Mouse (Mus musculus): Measurements from ENCODE around the gene Krt7. TPM values are rescaled to one million over a fixed set of nuclear protein-coding genes. Genes with fewer than 3 reads are reported as not detected.

Gene Krt7
- polyA plus RNA-seq, 1 experiment from 2014 or later, result 6.4 TPM

DNA sequence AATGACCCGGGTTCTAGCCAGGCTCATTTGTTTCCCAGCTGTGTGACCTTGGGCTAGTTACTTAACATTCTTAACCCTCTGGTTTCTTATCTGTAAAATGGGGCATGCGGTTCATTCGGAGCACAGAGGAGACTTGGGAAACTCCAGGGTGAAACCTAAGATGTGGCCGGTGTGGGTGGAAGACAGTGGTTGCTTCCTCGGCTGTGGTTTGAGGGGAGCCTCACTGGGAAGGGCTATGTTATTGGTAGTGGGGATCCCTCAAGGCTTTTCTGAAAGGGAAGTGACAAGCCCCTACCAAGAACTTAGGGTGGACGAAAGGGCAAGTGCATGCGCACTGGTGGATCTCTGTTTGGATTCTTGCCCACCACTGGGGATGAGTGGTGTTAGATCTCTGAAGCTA lies 26.2 kb upstream of the Krt7 start:
- WGBS, result 81% methylated on average over 7 of the region's 7 CpGs
- no peaks in the 10 kb centered on the region for H3K4me1 ChIP-seq
- ATAC-seq (ENCODE audit: low FRiP score, low read depth), result no peak

GRCm38 (mm10) chr15:101385064-101385463 lies 25.8 kb upstream of the Krt7 start:
- 94% methylated on average over 6 of the region's 6 CpGs for WGBS
- H3K4me2 ChIP-seq (replicated peaks), result no peak overlapping the region
- no peak overlapping the region for H3K27ac ChIP-seq
- no peak overlapping the region for H3K4me3 ChIP-seq
- no peak for ATAC-seq (ENCODE audit: low FRiP score, low read depth)
- H3K9me3 ChIP-seq, result no peaks in the 10 kb centered on the region
- H3K36me3 ChIP-seq, result no peaks in the 10 kb centered on the region
- no peaks in the 10 kb centered on the region for H3K4me1 ChIP-seq
- no peak overlapping the region for H3K9ac ChIP-seq
- no peaks in the 10 kb centered on the region; the same call in 1 of the 2 replicates for H3K27me3 ChIP-seq (replicated peaks)

More for the DNA sequence above, 26.2 kb upstream of the Krt7 start:
- no peak overlapping the region for H3K9ac ChIP-seq
- H3K27me3 ChIP-seq (replicated peaks), result no peaks in the 10 kb centered on the region; the same call in 1 of the 2 replicates
- no peaks in the 10 kb centered on the region for H3K36me3 ChIP-seq
- H3K27ac ChIP-seq, result no peak overlapping the region
- H3K4me3 ChIP-seq, result no peak overlapping the region
- no peak overlapping the region for H3K4me2 ChIP-seq (replicated peaks)
- H3K9me3 ChIP-seq, result no peaks in the 10 kb centered on the region

- Histone ChIP-seq H3K36me3 (no peaks in the 10 kb centered on the region), H3K4me3 (no peak overlapping the region), H3K4me1 (no peaks in the 10 kb centered on the region), H3K4me2 (replicated peaks) (no peak overlapping the region), H3K27me3 (replicated peaks) (no peaks in the 10 kb centered on the region; the same call in 1 of the 2 replicates), H3K27ac (no peak overlapping the region), H3K9me3 (no peaks in the 10 kb centered on the region), H3K9ac (no peak overlapping the region)
- 74% methylated on average over 3 of the region's 3 CpGs for WGBS
- no peak for ATAC-seq (ENCODE audit: low FRiP score, low read depth)
Measured at GRCm38 (mm10) chr15:101387176-101387575, 23.7 kb upstream of the Krt7 start.

- no peak for ATAC-seq (ENCODE audit: low FRiP score, low read depth)
- H3K4me3 ChIP-seq, result no peak overlapping the region
- WGBS, result 66% methylated on average over 5 of the region's 5 CpGs
- H3K36me3 ChIP-seq, result no peaks in the 10 kb centered on the region
- no peaks in the 10 kb centered on the region; the same call in 1 of the 2 replicates for H3K27me3 ChIP-seq (replicated peaks)
- no peak overlapping the region for H3K27ac ChIP-seq
- H3K4me1 ChIP-seq, result no peaks in the 10 kb centered on the region
- H3K9ac ChIP-seq, result no peak overlapping the region
- H3K9me3 ChIP-seq, result no peaks in the 10 kb centered on the region
- no peak overlapping the region for H3K4me2 ChIP-seq (replicated peaks)
Measured at GRCm38 (mm10) chr15:101388034-101388541, 22.8 kb upstream of the Krt7 start.

DNA sequence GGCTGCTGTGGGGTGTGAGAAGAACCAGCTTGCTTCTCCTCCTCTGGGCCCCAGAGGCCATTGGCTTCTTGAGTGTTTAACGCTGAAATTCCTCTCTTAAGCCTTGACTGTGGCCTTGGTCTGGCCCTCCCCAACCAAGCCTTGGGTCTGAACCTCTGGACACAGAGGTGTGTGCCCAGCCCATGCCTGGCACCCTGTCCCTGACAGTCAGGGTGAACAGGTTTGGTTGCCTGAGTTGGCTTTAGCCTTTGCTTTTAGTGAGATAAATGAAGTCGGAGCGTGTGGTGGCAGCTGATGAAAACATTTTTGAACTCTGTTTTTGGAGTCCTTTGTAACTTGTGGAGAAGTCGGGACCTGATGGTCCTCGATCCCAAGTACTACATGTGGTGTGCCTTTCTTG lies 20.6 kb upstream of the Krt7 start:
- no peaks in the 10 kb centered on the region for H3K9me3 ChIP-seq
- no peaks in the 10 kb centered on the region for H3K36me3 ChIP-seq
- no peaks in the 10 kb centered on the region for H3K27me3 ChIP-seq (replicated peaks)
- no peak overlapping the region for H3K9ac ChIP-seq
- H3K4me2 ChIP-seq (replicated peaks), result no peak overlapping the region
- WGBS, result 87% methylated on average over 5 of the region's 5 CpGs
- no peak overlapping the region for H3K27ac ChIP-seq
- ATAC-seq (ENCODE audit: low FRiP score, low read depth), result no peak
- no peak overlapping the region for H3K4me3 ChIP-seq
- H3K4me1 ChIP-seq, result no peaks in the 10 kb centered on the region

- H3K36me3 ChIP-seq, result no peaks in the 10 kb centered on the region
- H3K27me3 ChIP-seq (replicated peaks), result no peaks in the 10 kb centered on the region
- no peak overlapping the region for H3K27ac ChIP-seq
- no peaks in the 10 kb centered on the region for H3K4me1 ChIP-seq
- H3K9ac ChIP-seq, result no peak overlapping the region
- ATAC-seq (ENCODE audit: low FRiP score, low read depth), result no peak
- no peaks in the 10 kb centered on the region for H3K9me3 ChIP-seq
- no peak overlapping the region for H3K4me2 ChIP-seq (replicated peaks)
- 80% methylated on average over 5 of the region's 5 CpGs for WGBS
- H3K4me3 ChIP-seq, result no peak overlapping the region
Measured at GRCm38 (mm10) chr15:101392251-101392650, 18.6 kb upstream of the Krt7 start.

GRCm38 (mm10) chr15:101394908-101395307 lies 15.9 kb upstream of the Krt7 start:
- Histone ChIP-seq H3K4me3 (no peak overlapping the region), H3K27me3 (replicated peaks) (no peaks in the 10 kb centered on the region), H3K9me3 (no peaks in the 10 kb centered on the region), H3K9ac (no peak overlapping the region), H3K27ac (no peak overlapping the region), H3K4me1 (no peaks in the 10 kb centered on the region), H3K4me2 (replicated peaks) (no peak overlapping the region), H3K36me3 (no peaks in the 10 kb centered on the region)
- no peak for ATAC-seq (ENCODE audit: low FRiP score, low read depth)
- WGBS, result 72% methylated on average over 7 of the region's 7 CpGs

GRCm38 (mm10) chr15:101396466-101396865 lies 14.4 kb upstream of the Krt7 start:
- Histone ChIP-seq H3K9me3 (no peaks in the 10 kb centered on the region), H3K4me1 (no peaks in the 10 kb centered on the region), H3K27ac (no peak overlapping the region), H3K9ac (no peak overlapping the region), H3K4me3 (no peak overlapping the region), H3K36me3 (no peaks in the 10 kb centered on the region), H3K4me2 (replicated peaks) (no peak overlapping the region), H3K27me3 (replicated peaks) (no peaks in the 10 kb centered on the region)
- WGBS, result 42% methylated on average over 7 of the region's 7 CpGs
- no peak for ATAC-seq (ENCODE audit: low FRiP score, low read depth)

DNA sequence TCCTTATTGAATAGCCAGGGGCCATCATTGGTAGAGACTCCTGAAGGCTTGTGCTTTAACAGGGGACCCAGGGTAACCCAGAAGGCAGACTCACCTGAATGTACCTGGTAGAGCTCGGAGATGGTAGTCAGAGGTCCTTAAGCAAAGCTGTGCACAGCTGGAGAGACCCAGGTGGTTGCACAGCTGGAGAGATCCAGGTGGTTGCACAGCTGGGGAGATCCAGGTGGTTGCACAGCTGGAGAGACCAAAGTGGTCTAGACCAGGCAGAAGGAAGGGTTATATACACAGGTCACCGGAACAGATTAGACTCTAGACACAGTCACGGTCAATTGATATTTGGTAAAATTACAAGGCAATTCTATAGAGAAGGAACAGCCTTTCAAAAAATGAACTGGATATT lies 13.9 kb upstream of the Krt7 start:
- H3K4me3 ChIP-seq, result no peak overlapping the region
- no peaks in the 10 kb centered on the region for H3K27me3 ChIP-seq (replicated peaks)
- no peaks in the 10 kb centered on the region for H3K4me1 ChIP-seq
- no peaks in the 10 kb centered on the region for H3K36me3 ChIP-seq
- no peak overlapping the region for H3K27ac ChIP-seq
- H3K4me2 ChIP-seq (replicated peaks), result no peak overlapping the region
- no peak overlapping the region for H3K9ac ChIP-seq
- WGBS, result 71% methylated on average over 3 of the region's 3 CpGs
- no peak for ATAC-seq (ENCODE audit: low FRiP score, low read depth)
- no peaks in the 10 kb centered on the region for H3K9me3 ChIP-seq

DNA sequence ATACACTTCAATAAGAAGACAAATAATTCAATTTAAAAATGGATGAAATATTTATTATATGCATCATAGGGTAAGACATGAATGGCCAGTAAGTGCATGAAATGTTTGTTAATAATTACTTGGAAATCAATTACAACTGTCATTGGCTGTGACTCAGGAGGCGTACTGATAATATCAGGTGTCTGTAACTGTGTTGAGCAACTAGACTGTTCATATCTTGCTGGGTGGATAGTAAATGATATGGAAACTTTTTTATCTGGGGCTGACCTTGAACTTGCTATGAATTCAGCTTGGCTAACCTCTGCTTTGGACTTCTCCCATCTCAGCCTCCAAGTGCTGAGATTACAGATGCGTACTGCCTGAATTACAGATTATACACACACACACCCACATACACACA lies 13.2 kb upstream of the Krt7 start:
- Histone ChIP-seq H3K9me3 (no peaks in the 10 kb centered on the region), H3K27ac (no peak overlapping the region), H3K9ac (no peak overlapping the region), H3K36me3 (no peaks in the 10 kb centered on the region), H3K4me2 (replicated peaks) (no peak overlapping the region), H3K4me1 (no peaks in the 10 kb centered on the region), H3K4me3 (no peak overlapping the region), H3K27me3 (replicated peaks) (no peaks in the 10 kb centered on the region)
- WGBS, result 91% methylated on average over 2 of the region's 2 CpGs
- no peak for ATAC-seq (ENCODE audit: low FRiP score, low read depth)

DNA sequence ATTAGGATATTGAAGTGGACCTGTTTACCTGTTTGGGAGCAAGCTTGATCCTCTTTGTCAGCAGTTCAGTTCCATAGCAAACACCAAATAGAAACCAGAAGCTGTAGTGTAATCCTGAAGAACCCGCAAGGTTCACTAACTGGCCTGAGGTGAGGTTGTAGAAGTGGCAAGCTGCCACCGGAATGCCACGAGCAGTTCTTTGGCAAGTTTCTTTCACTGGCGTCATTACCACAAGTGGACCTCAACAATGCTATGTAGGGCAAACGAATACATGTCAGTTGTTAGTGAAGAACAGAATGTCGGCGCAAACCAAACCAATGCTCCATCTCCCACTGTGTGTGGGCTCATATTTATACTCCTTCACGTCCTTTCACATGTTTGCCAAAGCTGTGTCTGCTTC lies 12.6 kb upstream of the Krt7 start:
- Histone ChIP-seq H3K36me3 (no peaks in the 10 kb centered on the region), H3K27ac (no peak overlapping the region), H3K4me3 (no peak overlapping the region), H3K4me1 (no peaks in the 10 kb centered on the region), H3K9ac (no peak overlapping the region), H3K9me3 (no peaks in the 10 kb centered on the region), H3K27me3 (replicated peaks) (no peaks in the 10 kb centered on the region), H3K4me2 (replicated peaks) (no peak overlapping the region)
- 88% methylated on average over 8 of the region's 8 CpGs for whole genome bisulfite sequencing
- ATAC-seq (ENCODE audit: low FRiP score, low read depth), result no peak

DNA sequence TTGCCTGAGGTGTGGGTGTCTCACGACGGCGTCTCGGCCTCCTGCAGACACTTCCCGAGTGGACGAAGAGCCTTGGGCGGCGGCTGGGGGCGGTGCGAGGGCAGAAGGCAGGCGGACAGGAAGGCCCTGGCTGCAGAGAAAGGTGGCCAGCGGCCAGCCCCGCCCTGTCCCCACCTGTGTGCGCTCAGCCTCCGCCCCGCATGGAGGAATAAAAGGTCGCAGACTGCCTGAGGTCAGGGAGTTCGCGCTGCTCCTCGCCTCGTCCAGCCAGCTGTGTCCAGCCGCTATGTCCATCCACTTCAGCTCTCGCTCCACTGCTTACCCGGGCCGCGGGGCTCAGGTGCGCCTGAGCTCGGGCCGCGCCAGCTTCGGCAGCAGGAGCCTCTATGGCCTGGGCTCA lies 1.3 kb downstream of the Krt7 start:
- no peak overlapping the region for H3K27ac ChIP-seq
- H3K9ac ChIP-seq, result no peak overlapping the region
- H3K9me3 ChIP-seq, result no peaks in the 10 kb centered on the region
- H3K36me3 ChIP-seq, result no peaks in the 10 kb centered on the region
- WGBS, result 29% methylated on average over 31 of the region's 31 CpGs
- no peak for ATAC-seq (ENCODE audit: low FRiP score, low read depth)
- no peaks in the 10 kb centered on the region for H3K4me1 ChIP-seq
- H3K27me3 ChIP-seq (replicated peaks), result peaks cover 31% of the 10 kb centered on the region
- H3K4me2 ChIP-seq (replicated peaks), result no peak overlapping the region
- no peak overlapping the region for H3K4me3 ChIP-seq

DNA sequence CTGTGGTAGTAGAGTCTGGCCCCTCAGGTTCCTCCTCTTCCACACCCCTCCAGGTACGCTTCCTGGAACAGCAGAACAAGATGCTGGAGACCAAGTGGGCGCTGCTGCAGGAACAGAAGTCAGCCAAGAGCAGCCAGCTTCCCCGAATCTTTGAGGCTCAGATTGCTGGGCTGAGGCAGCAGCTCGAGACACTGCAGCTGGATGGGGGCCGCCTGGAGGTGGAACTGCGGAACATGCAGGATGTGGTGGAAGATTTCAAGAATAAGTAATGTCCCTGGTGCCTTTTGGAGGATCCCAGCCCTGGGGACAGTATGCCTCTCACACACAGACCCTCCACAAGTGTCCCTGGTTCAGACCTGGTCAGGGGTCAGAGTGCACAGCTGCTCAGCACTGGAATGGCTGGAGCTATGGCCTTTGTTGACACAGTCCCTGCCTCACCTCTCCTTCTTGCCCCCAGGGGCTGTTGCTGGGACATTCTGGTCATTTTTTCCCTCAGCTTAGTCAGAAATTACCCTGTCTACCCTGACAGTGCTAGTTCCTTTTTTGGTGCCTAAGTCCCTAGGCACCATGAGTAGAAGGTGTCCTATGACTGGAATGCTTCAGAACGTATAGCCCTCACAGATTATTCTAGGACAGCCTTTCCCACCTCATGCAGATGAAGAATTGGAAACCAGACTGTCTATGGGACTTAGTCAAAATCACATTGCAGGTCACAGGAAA lies 3.2 kb downstream of the Krt7 start:
- Histone ChIP-seq H3K9me3 (no peaks in the 10 kb centered on the region), H3K4me3 (no peak overlapping the region), H3K4me2 (replicated peaks) (no peak overlapping the region), H3K4me1 (no peaks in the 10 kb centered on the region), H3K36me3 (no peaks in the 10 kb centered on the region), H3K27me3 (replicated peaks) (peaks cover 31% of the 10 kb centered on the region), H3K9ac (no peak overlapping the region), H3K27ac (no peak overlapping the region)
- ATAC-seq (ENCODE audit: low FRiP score, low read depth), result no peak
- WGBS, result 56% methylated on average over 7 of the region's 7 CpGs

Measured in neural tube, embryonic 12.5 days (tissue).